Mouse (Mus musculus): ENCODE measurements around the gene Dnah7a. TPM values are rescaled to one million over a fixed set of nuclear protein-coding genes. Genes with fewer than 3 reads are reported as not detected.
A peak's percentile ranks its signal among the peaks of the same experiment; 100 is the strongest.
"Not testable (repeated sequence)": the region's sequence is repeated elsewhere in the genome, so short reads cannot be mapped to it uniquely, and the experiment has no call there.

Dnah7a gene
- total and polyA plus RNA-seq, 2 experiments from 2014 or later = 6.8 to 11.7 TPM

- no peaks in the 10 kb centered on the region for H3K4me1 ChIP-seq (ENCODE audit: insufficient read depth, low read length)
- 93% methylated on average over 3 of the region's 3 CpGs for WGBS
- H3K9me3 ChIP-seq (ENCODE audit: low read length) = no peaks in the 10 kb centered on the region
- H3K4me2 ChIP-seq (ENCODE audit: low read depth, low read length) = no peak overlapping the region
- H3K4me3 ChIP-seq (ENCODE audit: low read length) = no peak overlapping the region
- no peaks in the 10 kb centered on the region for H3K36me3 ChIP-seq (ENCODE audit: insufficient read depth, low read length)
- DNase-seq (ENCODE audit: low spot score) (no peak), ATAC-seq (no peak)
- TF ChIP-seq CTCF (IDR thresholded peaks at IDR 0.05; ENCODE audit: low read depth) = no peak
- H3K9ac ChIP-seq (replicated peaks; ENCODE audit: low read length) = no peak overlapping the region
- H3K27me3 ChIP-seq (ENCODE audit: insufficient read depth, low read length) = no peaks in the 10 kb centered on the region
- H3K27ac ChIP-seq = no peak overlapping the region
Measured at GRCm38 (mm10) chr1:53741742-53742458, 35.3 kb upstream of the Dnah7a start.

DNA sequence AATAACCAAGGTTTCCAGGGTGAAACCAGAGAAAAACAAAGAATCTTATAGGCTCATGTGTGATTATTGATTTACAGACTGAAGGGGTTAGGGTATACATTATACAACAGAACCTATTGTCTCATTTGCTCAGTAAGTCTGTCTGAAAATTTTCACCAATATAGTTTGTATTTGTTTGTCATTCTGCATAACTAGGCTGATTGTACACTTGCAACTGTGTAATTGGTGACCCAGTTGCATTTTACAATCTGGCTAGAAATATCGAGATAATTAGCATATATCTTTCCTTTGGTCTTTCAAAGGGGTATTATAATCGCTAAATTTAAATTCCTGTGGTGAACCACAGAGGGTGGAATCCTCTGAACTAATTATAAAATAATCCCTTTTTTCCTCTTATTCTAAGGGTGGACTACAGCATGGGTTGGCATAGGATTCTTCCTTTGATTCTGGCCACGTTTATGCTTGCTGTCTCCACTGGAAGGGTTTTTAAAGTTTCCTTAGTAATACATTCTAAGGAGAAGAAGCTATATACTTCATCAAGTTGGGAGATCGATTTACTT lies 34.3 kb upstream of the Dnah7a start:
- ATAC-seq = peak; percentile 21; the same call in 1 of the 2 replicates
- WGBS = 42% methylated on average over 4 of the region's 4 CpGs
- Histone ChIP-seq H3K4me3 (ENCODE audit: low read length) (no peak overlapping the region), H3K36me3 (ENCODE audit: insufficient read depth, low read length) (no peaks in the 10 kb centered on the region), H3K27ac (no peak overlapping the region), H3K9me3 (ENCODE audit: low read length) (no peaks in the 10 kb centered on the region), H3K4me1 (ENCODE audit: insufficient read depth, low read length) (no peaks in the 10 kb centered on the region), H3K27me3 (ENCODE audit: insufficient read depth, low read length) (no peaks in the 10 kb centered on the region), H3K9ac (replicated peaks; ENCODE audit: low read length) (no peak overlapping the region), H3K4me2 (ENCODE audit: low read depth, low read length) (no peak overlapping the region)
- DNase-seq (ENCODE audit: low spot score) = no peak
- TF ChIP-seq CTCF (IDR thresholded peaks at IDR 0.05; ENCODE audit: low read depth) = no peak

DNA sequence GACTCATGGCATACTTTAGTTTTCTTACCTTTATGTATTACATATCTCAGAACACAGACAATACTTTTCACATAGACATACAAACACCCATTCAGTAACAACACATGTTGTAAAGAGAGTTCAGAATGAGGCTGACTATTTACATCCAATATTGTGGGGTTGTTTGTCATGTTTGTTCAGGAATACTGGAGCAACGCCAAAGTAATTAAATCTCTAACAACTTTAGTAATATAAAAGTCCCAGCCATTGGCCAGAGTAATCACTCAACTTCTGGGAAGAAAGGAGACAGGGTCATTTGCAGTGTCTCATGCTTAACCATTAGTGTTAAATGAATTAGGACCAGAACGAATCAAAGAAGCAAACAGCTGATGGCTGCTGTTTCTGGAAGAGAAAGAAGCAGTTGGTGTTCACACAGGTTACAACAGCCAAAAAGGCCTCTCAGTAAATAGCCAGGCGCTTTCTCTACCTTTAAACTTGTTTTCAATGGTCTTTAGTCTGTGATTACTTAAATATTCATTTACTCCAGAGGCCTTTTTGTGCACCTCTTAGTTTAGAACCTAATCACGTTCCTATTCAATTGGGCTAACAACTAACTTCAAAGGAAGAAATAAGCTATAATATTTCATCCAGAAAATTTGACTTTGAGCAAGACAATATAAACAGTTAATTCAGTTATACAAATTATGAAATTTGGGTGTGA lies 33.6 kb upstream of the Dnah7a start:
- 33% methylated on average over 3 of the region's 4 CpGs for WGBS
- not testable (repeated sequence) for H3K9ac ChIP-seq (replicated peaks; ENCODE audit: low read length); H3K4me1 ChIP-seq (ENCODE audit: insufficient read depth, low read length); H3K27ac ChIP-seq; H3K9me3 ChIP-seq (ENCODE audit: low read length); H3K4me3 ChIP-seq (ENCODE audit: low read length); H3K27me3 ChIP-seq (ENCODE audit: insufficient read depth, low read length); H3K4me2 ChIP-seq (ENCODE audit: low read depth, low read length); H3K36me3 ChIP-seq (ENCODE audit: insufficient read depth, low read length)
- ATAC-seq (peak; percentile 67; the same call in 1 of the 2 replicates), DNase-seq (ENCODE audit: low spot score) (peak; percentile 41)

DNA sequence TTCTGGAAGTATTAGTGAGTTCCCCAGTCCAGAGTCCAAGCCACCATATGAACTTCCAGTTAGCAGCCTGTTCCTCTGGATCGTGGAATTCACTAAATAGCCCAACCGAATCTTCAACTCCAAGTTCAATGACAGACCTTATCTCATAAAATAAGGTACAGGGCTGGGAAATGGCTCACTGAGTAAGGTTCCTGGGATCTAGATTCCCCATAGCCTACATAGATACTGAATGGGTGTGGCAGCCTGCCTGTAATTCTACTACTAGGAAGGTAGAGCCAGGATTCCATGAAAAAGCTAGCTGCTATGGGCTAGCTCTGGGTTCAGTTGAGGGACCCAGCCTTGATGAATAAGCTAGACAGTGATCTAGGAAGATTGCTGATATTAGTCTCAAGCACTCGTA lies 30.0 kb upstream of the Dnah7a start:
- H3K36me3 ChIP-seq (ENCODE audit: insufficient read depth, low read length) = no peaks in the 10 kb centered on the region
- no peak overlapping the region for H3K27ac ChIP-seq
- DNase-seq (ENCODE audit: low spot score) (no peak), ATAC-seq (no peak)
- no peak overlapping the region for H3K4me2 ChIP-seq (ENCODE audit: low read depth, low read length)
- TF ChIP-seq CTCF (IDR thresholded peaks at IDR 0.05; ENCODE audit: low read depth) = no peak
- H3K9ac ChIP-seq (replicated peaks; ENCODE audit: low read length) = no peak overlapping the region
- H3K4me3 ChIP-seq (ENCODE audit: low read length) = no peak overlapping the region
- no peaks in the 10 kb centered on the region for H3K4me1 ChIP-seq (ENCODE audit: insufficient read depth, low read length)
- H3K9me3 ChIP-seq (ENCODE audit: low read length) = no peaks in the 10 kb centered on the region
- WGBS = 94% methylated on average over 3 of the region's 3 CpGs
- H3K27me3 ChIP-seq (ENCODE audit: insufficient read depth, low read length) = no peaks in the 10 kb centered on the region

DNA sequence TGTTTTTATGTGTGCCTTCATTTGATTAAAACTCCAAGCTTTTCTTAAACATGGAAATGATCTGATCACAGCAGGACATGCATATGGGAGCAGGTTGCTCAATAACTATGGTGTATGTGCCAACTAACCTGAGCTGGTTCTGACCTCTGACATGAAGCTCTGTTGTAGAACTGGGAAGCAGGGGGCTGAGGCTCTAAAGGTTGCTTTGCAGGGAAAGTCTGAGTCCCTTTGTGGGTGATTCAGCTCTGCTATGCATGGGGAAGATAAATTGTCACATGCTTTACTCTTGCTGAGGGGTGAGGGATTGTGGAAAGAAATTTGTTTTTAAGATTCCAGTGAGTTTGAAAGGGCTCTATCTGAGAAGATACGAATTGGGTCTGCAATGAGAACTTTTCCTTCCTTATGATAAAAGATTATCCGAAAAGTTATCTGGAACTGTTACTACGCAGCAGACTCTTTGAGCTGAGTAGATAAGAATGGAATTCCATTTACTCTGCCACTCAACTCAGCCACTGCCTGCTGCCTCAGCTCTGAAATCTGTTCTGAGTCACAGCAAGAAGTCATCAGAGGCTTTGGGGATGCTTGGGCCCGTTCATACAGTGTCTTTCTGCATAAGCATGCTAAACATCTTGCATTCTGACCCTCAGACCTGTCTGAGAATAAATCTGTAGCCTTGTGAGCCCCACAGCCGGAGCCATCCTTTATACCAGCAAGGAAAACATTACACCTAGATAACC lies 22.1 kb upstream of the Dnah7a start:
- Histone ChIP-seq H3K4me3 (ENCODE audit: low read length) (no peak overlapping the region), H3K9ac (replicated peaks; ENCODE audit: low read length) (no peak overlapping the region), H3K27me3 (ENCODE audit: insufficient read depth, low read length) (no peaks in the 10 kb centered on the region), H3K9me3 (ENCODE audit: low read length) (no peaks in the 10 kb centered on the region), H3K27ac (no peak overlapping the region), H3K4me1 (ENCODE audit: insufficient read depth, low read length) (no peaks in the 10 kb centered on the region), H3K4me2 (ENCODE audit: low read depth, low read length) (no peak overlapping the region), H3K36me3 (ENCODE audit: insufficient read depth, low read length) (no peaks in the 10 kb centered on the region)
- DNase-seq (ENCODE audit: low spot score) (no peak), ATAC-seq (no peak)
- TF ChIP-seq CTCF (IDR thresholded peaks at IDR 0.05; ENCODE audit: low read depth) = no peak
- 80% methylated on average over 5 of the region's 5 CpGs for WGBS

DNA sequence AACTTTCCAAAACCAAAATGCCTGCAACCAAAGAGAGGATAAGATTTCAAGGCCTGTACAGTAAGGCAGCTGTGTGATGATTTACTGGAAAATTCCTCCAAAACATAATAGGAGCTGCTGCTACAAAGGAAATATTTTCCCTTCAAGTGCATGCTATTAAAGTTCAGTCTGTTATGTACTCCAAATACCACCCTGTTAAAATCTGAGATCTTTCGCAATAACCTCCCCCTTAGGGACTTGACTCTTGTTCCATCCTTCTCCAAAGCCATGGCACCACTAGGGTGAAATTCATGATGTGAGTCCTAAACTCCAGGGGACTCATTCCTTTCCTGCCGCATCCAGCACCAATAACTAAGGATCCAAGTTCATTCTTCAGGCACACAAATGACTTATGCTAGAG lies 20.3 kb upstream of the Dnah7a start:
- no peaks in the 10 kb centered on the region for H3K27me3 ChIP-seq (ENCODE audit: insufficient read depth, low read length)
- no peaks in the 10 kb centered on the region for H3K4me1 ChIP-seq (ENCODE audit: insufficient read depth, low read length)
- TF ChIP-seq CTCF (IDR thresholded peaks at IDR 0.05; ENCODE audit: low read depth) = no peak
- H3K27ac ChIP-seq = no peak overlapping the region
- ATAC-seq (no peak), DNase-seq (ENCODE audit: low spot score) (no peak)
- H3K4me2 ChIP-seq (ENCODE audit: low read depth, low read length) = no peak overlapping the region
- WGBS = 93% methylated on average over 2 of the region's 2 CpGs
- no peak overlapping the region for H3K9ac ChIP-seq (replicated peaks; ENCODE audit: low read length)
- H3K36me3 ChIP-seq (ENCODE audit: insufficient read depth, low read length) = no peaks in the 10 kb centered on the region
- no peaks in the 10 kb centered on the region for H3K9me3 ChIP-seq (ENCODE audit: low read length)
- H3K4me3 ChIP-seq (ENCODE audit: low read length) = no peak overlapping the region
